ENCODE assay signal across 23 mouse cellular contexts in genomic region chr8:123896366-123896761, GRCm38 (mm10). TPM values are rescaled to one million over a fixed set of nuclear protein-coding genes. Genes with fewer than 3 reads are reported as not detected.
DNase-seq lines count a peak whose midpoint lies in the region; ATAC-seq and TF ChIP-seq lines count a peak whose summit lies in the region.
"Had no signal": no experiment of that assay in that cellular context is flagged by ENCODE, and none has a peak within 500 bp of the region (broad histone marks: within the 10 kb centered on the region; RNA-seq: fewer than 3 reads in every experiment).

No protein-coding gene starts in this region.

- H3K27ac ChIP-seq in limb, embryonic 13.5 days = no peak overlapping the region
- H3K27ac ChIP-seq in limb, embryonic 10.5 days = no peak overlapping the region
- H3K27ac ChIP-seq in intestine, embryonic 16.5 days (ENCODE audit: low read length) = no peak overlapping the region
- H3K27ac ChIP-seq: embryonic facial prominence, embryonic 10.5 days; embryonic facial prominence, embryonic 13.5 days; forebrain, embryonic 12.5 days; forebrain, embryonic 15.5 days; heart, embryonic 15.5 days; hindbrain, embryonic 14.5 days; hindbrain, postnatal 0 days had no signal

- H3K4me3 ChIP-seq in limb, embryonic 13.5 days = no peak overlapping the region
- H3K4me3 ChIP-seq in limb, embryonic 10.5 days = no peak overlapping the region
- H3K4me3 ChIP-seq in intestine, embryonic 16.5 days (ENCODE audit: low read length) = no peak overlapping the region
- peak overlapping the region; percentile 13 for H3K4me3 ChIP-seq in myocyte
- H3K4me3 ChIP-seq: embryonic facial prominence, embryonic 10.5 days; embryonic facial prominence, embryonic 13.5 days; erythroblast, embryonic 14.5 days; forebrain, embryonic 12.5 days; forebrain, embryonic 15.5 days; heart, embryonic 12.5 days; heart, embryonic 15.5 days had no signal

- H3K36me3 ChIP-seq in limb, embryonic 13.5 days = peaks cover 26% of the 10 kb centered on the region
- H3K36me3 ChIP-seq in limb, embryonic 10.5 days = peaks cover 36% of the 10 kb centered on the region
- no peaks in the 10 kb centered on the region for H3K36me3 ChIP-seq in intestine, embryonic 16.5 days (ENCODE audit: control insufficient read depth, insufficient read depth, low read length)
- no peaks in the 10 kb centered on the region for H3K36me3 ChIP-seq in myocyte (ENCODE audit: control insufficient read depth, insufficient read depth)

- no peak overlapping the region for H3ac ChIP-seq in myocyte (ENCODE audit: control insufficient read depth, insufficient read length)

- peaks cover 16% of the 10 kb centered on the region for H3K4me1 ChIP-seq in limb, embryonic 13.5 days
- peaks cover 17% of the 10 kb centered on the region for H3K4me1 ChIP-seq in limb, embryonic 10.5 days
- H3K4me1 ChIP-seq in intestine, embryonic 16.5 days (ENCODE audit: control insufficient read depth, insufficient read depth, low read length) = peaks cover 10% of the 10 kb centered on the region

- intact Hi-C loops in heart, postnatal 10 days (cut with DNase I) = no loop called here

- DNase-seq in limb, embryonic 10.5 days (ENCODE audit: low spot score) = no peak
- no peak for DNase-seq in heart, postnatal 10 days
- DNase-seq: adrenal gland, adult 2 months; adrenal gland, postnatal 14 days; cerebellum, adult 8-10 months; embryo, embryonic 11 days; heart, adult 11 months; heart, postnatal 14 days; heart, postnatal 4 days had no signal

- H3K79me2 ChIP-seq in myocyte (ENCODE audit: control insufficient read depth, insufficient read depth) = peaks cover 6% of the 10 kb centered on the region

- TF ChIP-seq POLR2A in myocyte (IDR thresholded peaks at IDR 0.05; ENCODE audit: insufficient read length, low read depth) = no peak

- H3K4me2 ChIP-seq in limb, embryonic 13.5 days (replicated peaks) = no peak overlapping the region
- peak overlapping the region; percentile 23; the same call in 1 of the 2 replicates for H3K4me2 ChIP-seq in intestine, embryonic 16.5 days (ENCODE audit: low read depth, low read length)
- peak overlapping the region; percentile 57 for H3K4me2 ChIP-seq in myocyte (ENCODE audit: low read depth)
- H3K4me2 ChIP-seq: embryonic facial prominence, embryonic 13.5 days; forebrain, embryonic 12.5 days; forebrain, embryonic 15.5 days; heart, embryonic 12.5 days; heart, embryonic 15.5 days; hindbrain, embryonic 14.5 days had no signal

- no peaks in the 10 kb centered on the region for H3K9me3 ChIP-seq in limb, embryonic 13.5 days
- H3K9me3 ChIP-seq in limb, embryonic 10.5 days (replicated peaks) = no peaks in the 10 kb centered on the region
- no peaks in the 10 kb centered on the region for H3K9me3 ChIP-seq in intestine, embryonic 16.5 days (ENCODE audit: control insufficient read depth, low read length)
- H3K9me3 ChIP-seq: embryonic facial prominence, embryonic 10.5 days; embryonic facial prominence, embryonic 13.5 days; forebrain, embryonic 12.5 days; forebrain, embryonic 15.5 days; heart, embryonic 12.5 days; heart, embryonic 15.5 days had no signal

- 0 out of 2 replicates have a peak overlapping the region, but pooled peaks have one; percentile 13 for H3K9ac ChIP-seq in limb, embryonic 13.5 days
- H3K9ac ChIP-seq in intestine, embryonic 16.5 days (ENCODE audit: low read depth, low read length) = no peak overlapping the region
- H3K9ac ChIP-seq: embryonic facial prominence, embryonic 13.5 days; forebrain, embryonic 12.5 days; forebrain, embryonic 15.5 days; heart, embryonic 12.5 days; heart, embryonic 15.5 days; hindbrain, embryonic 14.5 days had no signal

- H3K27me3 ChIP-seq in limb, embryonic 13.5 days = peaks cover 64% of the 10 kb centered on the region
- peaks cover 63% of the 10 kb centered on the region for H3K27me3 ChIP-seq in limb, embryonic 10.5 days (ENCODE audit: low read depth, poor library complexity, severe bottlenecking)
- peaks cover 37% of the 10 kb centered on the region for H3K27me3 ChIP-seq in intestine, embryonic 16.5 days (replicated peaks; ENCODE audit: control insufficient read depth, insufficient read depth, low read length)
- no peaks in the 10 kb centered on the region for H3K27me3 ChIP-seq in myocyte (ENCODE audit: control insufficient read depth, insufficient read depth, insufficient read length)

- 59% methylated on average over 14 of the region's 14 CpGs for WGBS in limb, embryonic 13.5 days
- 67% methylated on average over 14 of the region's 14 CpGs for WGBS in limb, embryonic 10.5 days
- 37% methylated on average over 14 of the region's 14 CpGs for WGBS in intestine, embryonic 16.5 days

- ATAC-seq in limb, embryonic 13.5 days (ENCODE audit: low FRiP score, low read depth) = no peak
- ATAC-seq in intestine, embryonic 16.5 days = peak; percentile 74
- no peak for ATAC-seq in cerebellum, adult (ENCODE audit: insufficient number of reproducible peaks, low FRiP score, low TSS enrichment)
- ATAC-seq: CD4-positive, CD25-positive, alpha-beta regulatory T cell, adult 4 months; forebrain, embryonic 15.5 days; hindbrain, postnatal 0 days had no signal

TF ChIP-seq in myocyte, 11 proteins besides CTCF, POLR2A, EP300 and RAD21:
- TF ChIP-seq MAX (IDR thresholded peaks at IDR 0.05; ENCODE audit: low read depth) (no peak), TCF3 (IDR thresholded peaks at IDR 0.05; ENCODE audit: insufficient read length, low read depth) (no peak), POLR2AphosphoS2 (IDR thresholded peaks at IDR 0.05; ENCODE audit: insufficient read length, low read depth) (no peak), MYOD1 (IDR thresholded peaks at IDR 0.05; ENCODE audit: control insufficient read depth in 1 of 3, insufficient read length in 2 of 3, low read depth in 2 of 3) (no peak), TCF12 (IDR thresholded peaks at IDR 0.05; ENCODE audit: insufficient read depth, poor library complexity, severe bottlenecking) (no peak), CEBPB (IDR thresholded peaks at IDR 0.05; ENCODE audit: insufficient read depth, poor library complexity, severe bottlenecking) (no peak), E2F4 (IDR thresholded peaks at IDR 0.05; ENCODE audit: insufficient read depth) (no peak), USF1 (IDR thresholded peaks at IDR 0.05; ENCODE audit: low read depth) (no peak), MYOG (IDR thresholded peaks at IDR 0.05; ENCODE audit: control insufficient read depth in 1 of 3, insufficient read depth in 1 of 3, insufficient read length in 2 of 3, low read depth in 2 of 3) (no peak), SRF (IDR thresholded peaks at IDR 0.05; ENCODE audit: control insufficient read depth, insufficient read length, low read depth) (no peak)

RNA-seq across cellular contexts. Expression of gene Acta1, which starts 1.8 kb away (rescaled TPM):
- 396 and 411 TPM in 2 replicates for polyA plus RNA-seq in limb, embryonic 13.5 days (2015; fragmentation: Nextera tagmentation; extraction: Ambion mirVana)
- 1.6 and 1.8 TPM in 2 replicates for polyA plus RNA-seq in limb, embryonic 10.5 days (2016; fragmentation: Nextera tagmentation; extraction: Ambion mirVana)
- polyA plus RNA-seq in intestine, embryonic 16.5 days (2015; fragmentation: Nextera tagmentation; extraction: Ambion mirVana) = 11.1 and 14.3 TPM in 2 replicates
- 9,007 TPM for polyA plus RNA-seq in myocyte (2012; fragmentation: generic; extraction: Trizol)
- 100 to 1,000 TPM; 224 to 226 TPM for total RNA-seq in heart, postnatal 10 days (2021)

RNA-seq across cellular contexts. Expression of gene Ccsap, which starts 36.4 kb away (rescaled TPM):
- 3.1 and 3.6 TPM in 2 replicates for polyA plus RNA-seq in limb, embryonic 13.5 days (2015; fragmentation: Nextera tagmentation; extraction: Ambion mirVana)
- polyA plus RNA-seq in limb, embryonic 10.5 days (2016; fragmentation: Nextera tagmentation; extraction: Ambion mirVana) = 6.0 and 6.1 TPM in 2 replicates
- polyA plus RNA-seq in intestine, embryonic 16.5 days (2015; fragmentation: Nextera tagmentation; extraction: Ambion mirVana) = 2.3 and 2.7 TPM in 2 replicates
- 2.3 TPM for polyA plus RNA-seq in myocyte (2012; fragmentation: generic; extraction: Trizol)
- total RNA-seq in heart, postnatal 10 days (2021) = 1 to 10 TPM; 3.1 to 3.2 TPM

RNA-seq across cellular contexts. Expression of gene Nup133, which starts 52.7 kb away (rescaled TPM):
- polyA plus RNA-seq in limb, embryonic 13.5 days (2015; fragmentation: Nextera tagmentation; extraction: Ambion mirVana) = 36.3 and 36.5 TPM in 2 replicates
- polyA plus RNA-seq in limb, embryonic 10.5 days (2016; fragmentation: Nextera tagmentation; extraction: Ambion mirVana) = 60.4 and 61.9 TPM in 2 replicates
- polyA plus RNA-seq in intestine, embryonic 16.5 days (2015; fragmentation: Nextera tagmentation; extraction: Ambion mirVana) = 24.4 and 26.4 TPM in 2 replicates
- polyA plus RNA-seq in myocyte (2012; fragmentation: generic; extraction: Trizol) = 11.7 TPM
- 10 to 100 TPM; 14.5 to 14.6 TPM for total RNA-seq in heart, postnatal 10 days (2021)

Comparison
In these comparisons a context has a peak if more than half of its experiments do, and no peak if none do; other contexts are left out.
1. RNA of gene Acta1, which starts 1.8 kb away (polyA plus RNA-seq): 9,007 TPM in myocyte (single experiment) and 396 to 411 TPM in limb, embryonic 13.5 days; 11.1 to 14.3 TPM in intestine, embryonic 16.5 days and 1.6 to 1.8 TPM in limb, embryonic 10.5 days; every median in the first group is over 10 times any median in the second.